ENCODE assay signal across 8 mouse cellular contexts in genomic region chr11:84525421-84526274, GRCm38 (mm10). TPM values are rescaled to one million over a fixed set of nuclear protein-coding genes. Genes with fewer than 3 reads are reported as not detected.
DNase-seq lines count a peak whose midpoint lies in the region; ATAC-seq lines count a peak whose summit lies in the region.

Lhx1 (minus strand) TSS chr11:84525535.

- H3K27me3 ChIP-seq in heart, embryonic 11.5 days (ENCODE audit: control insufficient read depth, insufficient read depth, low read length), result peaks cover 100% of the 10 kb centered on the region
- H3K27me3 ChIP-seq in forebrain, embryonic 14.5 days (replicated peaks; ENCODE audit: control insufficient read depth, insufficient read depth, low read length), result peaks cover 91% of the 10 kb centered on the region
- H3K27me3 ChIP-seq in midbrain, embryonic 16.5 days (ENCODE audit: control insufficient read depth, insufficient read depth, low read depth, low read length), result peaks cover 35% of the 10 kb centered on the region

- no peaks in the 10 kb centered on the region for H3K36me3 ChIP-seq in heart, embryonic 11.5 days (ENCODE audit: control insufficient read depth, insufficient read depth, low read length)
- H3K36me3 ChIP-seq in forebrain, embryonic 14.5 days (ENCODE audit: control insufficient read depth, insufficient read depth, low read length), result no peaks in the 10 kb centered on the region
- H3K36me3 ChIP-seq in midbrain, embryonic 16.5 days (ENCODE audit: control insufficient read depth, insufficient read depth, low read length), result no peaks in the 10 kb centered on the region

- H3K4me2 ChIP-seq in heart, embryonic 11.5 days, result peak within 1 kb of the TSS; percentile 96
- H3K4me2 ChIP-seq in forebrain, embryonic 14.5 days (ENCODE audit: low read length), result peak within 1 kb of the TSS; percentile 61
- H3K4me2 ChIP-seq in midbrain, embryonic 16.5 days (ENCODE audit: low read length), result peak within 1 kb of the TSS; percentile 58

- ATAC-seq in heart, embryonic 11.5 days (replicated peaks; ENCODE audit: insufficient number of reproducible peaks, low FRiP score, low TSS enrichment), result no peak
- peak; percentile 76 for ATAC-seq in forebrain, embryonic 14.5 days
- peak; percentile 88 for ATAC-seq in midbrain, embryonic 16.5 days

- WGBS in heart, embryonic 11.5 days (ENCODE audit: insufficient replicate concordance), result under 1% methylated on average over 64 of the region's 64 CpGs
- WGBS in forebrain, embryonic 14.5 days, result under 1% methylated on average over 64 of the region's 64 CpGs
- under 1% methylated on average over 64 of the region's 64 CpGs for WGBS in midbrain, embryonic 16.5 days

- intact Hi-C loops in heart, postnatal 25 days (cut with DNase I), result loop anchor here (10.0 kb wide), 1 partner anchor 269 kb away; no protein-coding TSS in a partner anchor
- intact Hi-C loops in left cerebral cortex, postnatal 25 days (cut with DNase I), result no loop called here

- no peak within 1 kb of the TSS for H3K9ac ChIP-seq in heart, embryonic 11.5 days (ENCODE audit: low read depth, low read length)
- peak within 1 kb of the TSS; percentile 56 for H3K9ac ChIP-seq in forebrain, embryonic 14.5 days (ENCODE audit: low read length)
- peak within 1 kb of the TSS; percentile 78 for H3K9ac ChIP-seq in midbrain, embryonic 16.5 days (ENCODE audit: low read depth, low read length)

- H3K27ac ChIP-seq in heart, embryonic 11.5 days (ENCODE audit: low read depth, low read length), result no peak within 1 kb of the TSS
- no peak within 1 kb of the TSS for H3K27ac ChIP-seq in brown adipose tissue, adult 24 weeks (replicated peaks; ENCODE audit: low read depth, low read length)
- peak within 1 kb of the TSS; percentile 48; the same call in 1 of the 2 replicates for H3K27ac ChIP-seq in forebrain, embryonic 14.5 days (ENCODE audit: low read depth, low read length)
- H3K27ac ChIP-seq in midbrain, embryonic 16.5 days (ENCODE audit: low read length), result peak within 1 kb of the TSS; percentile 85

- DNase-seq in heart, postnatal 25 days (ENCODE audit: low spot score), result no peak
- DNase-seq in forebrain, embryonic 14.5 days (ENCODE audit: low spot score), result peak; percentile 79
- DNase-seq in kidney, adult 9 months, result peak; percentile 93
- DNase-seq in frontal cortex, postnatal 25 days (ENCODE audit: low spot score in 2 of 2), result no peak
- DNase-seq in left cerebral cortex, postnatal 25 days (ENCODE audit: low spot score in 2 of 2), result no peak

- H3K9me3 ChIP-seq in heart, embryonic 11.5 days (replicated peaks; ENCODE audit: control insufficient read depth, low read length), result no peaks in the 10 kb centered on the region
- H3K9me3 ChIP-seq in forebrain, embryonic 14.5 days (replicated peaks; ENCODE audit: control insufficient read depth, low read length), result no peaks in the 10 kb centered on the region
- H3K9me3 ChIP-seq in midbrain, embryonic 16.5 days (replicated peaks; ENCODE audit: control insufficient read depth, low read length, poor library complexity, severe bottlenecking), result no peaks in the 10 kb centered on the region

- peaks cover 18% of the 10 kb centered on the region for H3K4me1 ChIP-seq in heart, embryonic 11.5 days (ENCODE audit: control insufficient read depth, insufficient read depth, low read length)
- peaks cover 5% of the 10 kb centered on the region for H3K4me1 ChIP-seq in brown adipose tissue, adult 24 weeks (ENCODE audit: control insufficient read depth, insufficient read depth, insufficient read length, low read length)
- 0 out of 2 replicates have a peak, but pooled peaks cover 11% of the 10 kb centered on the region for H3K4me1 ChIP-seq in forebrain, embryonic 14.5 days (ENCODE audit: control insufficient read depth, insufficient read depth, low read length)
- peaks cover 19% of the 10 kb centered on the region for H3K4me1 ChIP-seq in midbrain, embryonic 16.5 days (ENCODE audit: control insufficient read depth, insufficient read depth, low read length)

- H3K4me3 ChIP-seq in heart, embryonic 11.5 days (ENCODE audit: low read depth, low read length), result peak within 1 kb of the TSS; percentile 59
- peak within 1 kb of the TSS; percentile 44 for H3K4me3 ChIP-seq in brown adipose tissue, adult 24 weeks (ENCODE audit: insufficient read depth, low read depth, low read length)
- H3K4me3 ChIP-seq in forebrain, embryonic 14.5 days (ENCODE audit: low read depth, low read length), result peak within 1 kb of the TSS; percentile 41
- peak within 1 kb of the TSS; percentile 55 for H3K4me3 ChIP-seq in midbrain, embryonic 16.5 days (ENCODE audit: low read depth, low read length)

RNA-seq across cellular contexts. Expression of gene Lhx1, which starts in this region (rescaled TPM):
- polyA plus RNA-seq in heart, embryonic 11.5 days (2014; fragmentation: Nextera tagmentation; extraction: Ambion mirVana), result 0.04 and 0.06 TPM in 2 replicates
- total RNA-seq in heart, postnatal 25 days (2021), result not detected
- 0.32 TPM in 1 of 2 replicates, not detected in the other for polyA plus RNA-seq in brown adipose tissue, adult 24 weeks (2012; ENCODE audit: insufficient read depth, insufficient read length, missing spikeins)
- 7.0 and 7.2 TPM in 2 replicates for polyA plus RNA-seq in forebrain, embryonic 14.5 days (2014; fragmentation: Nextera tagmentation; extraction: Ambion mirVana)
- polyA plus RNA-seq in midbrain, embryonic 16.5 days (2015; fragmentation: Nextera tagmentation; extraction: Ambion mirVana), result 25.3 and 30.0 TPM in 2 replicates
- total RNA-seq in left cerebral cortex, postnatal 25 days (2021), result under 1 TPM in 1 of 2 experiments, not detected in 1; 0.18 TPM

Comparison
In these comparisons a context has a peak if more than half of its experiments do, and no peak if none do; other contexts are left out.
1. H3K27ac ChIP-seq: peak in forebrain, embryonic 14.5 days (single experiment) and midbrain, embryonic 16.5 days (single experiment); none in heart, embryonic 11.5 days (single experiment) and brown adipose tissue, adult 24 weeks (single experiment).
2. DNase-seq: peak in forebrain, embryonic 14.5 days (single experiment) and kidney, adult 9 months (single experiment); none in heart, postnatal 25 days (single experiment), frontal cortex, postnatal 25 days (0 of 2) and left cerebral cortex, postnatal 25 days (0 of 2).
3. Peak in every context shown above with its lines, with median percentiles within 50 percentile points of each other: H3K4me2 ChIP-seq and H3K4me3 ChIP-seq.